Mouse (Mus musculus) neural tube, embryonic 13.5 days (tissue): Measurements from ENCODE around the gene 6030468B19Rik. TPM values are rescaled to one million over a fixed set of nuclear protein-coding genes. Genes with fewer than 3 reads are reported as not detected.
A peak's percentile ranks its signal among the peaks of the same experiment; 100 is the strongest.
"Not testable (repeated sequence)": the region's sequence is repeated elsewhere in the genome, so short reads cannot be mapped to it uniquely, and the experiment has no call there.

ENCODE experiments used
- ATAC-seq: fragments of 200-750 bp; cut with Nextera tagmentation; 2 replicates; pipeline ENCODE4 v1.8.0; 2017; ENCODE audit warnings: low read depth, mild to moderate bottlenecking, moderate TSS enrichment, moderate library complexity
- H3K27ac ChIP-seq: fragments of 300-500 bp; sonication (generic); replicated peaks from 2 replicates; pipeline ENCODE4 v1.5.1; 2015; ENCODE audit warnings: moderate library complexity, mild to moderate bottlenecking, inconsistent platforms
- H3K27me3 ChIP-seq: fragments of 300-500 bp; sonication (generic); 2 replicates; pipeline ENCODE4 v1.6.1; 2015; ENCODE audit warnings: mild to moderate bottlenecking, inconsistent platforms
- H3K36me3 ChIP-seq: fragments of 300-500 bp; sonication (generic); 2 replicates; pipeline ENCODE4 v1.6.1; 2015; ENCODE audit warnings: mild to moderate bottlenecking, inconsistent platforms
- H3K4me1 ChIP-seq: fragments of 300-500 bp; sonication (generic); replicated peaks from 2 replicates; pipeline ENCODE4 v1.6.1; 2015; ENCODE audit warnings: inconsistent platforms
- H3K4me2 ChIP-seq: fragments of 300-500 bp; sonication (generic); 2 replicates; pipeline ENCODE4 v1.6.1; 2015; ENCODE audit warnings: inconsistent platforms, mild to moderate bottlenecking, moderate library complexity
- H3K4me3 ChIP-seq: fragments of 300-500 bp; sonication (generic); 2 replicates; pipeline ENCODE4 v1.5.1; 2015; ENCODE audit warnings: mild to moderate bottlenecking, inconsistent platforms
- H3K9ac ChIP-seq: fragments of 300-500 bp; sonication (generic); 2 replicates; pipeline ENCODE4 v1.6.1; 2015; ENCODE audit warnings: moderate library complexity, mild to moderate bottlenecking, inconsistent platforms
- H3K9me3 ChIP-seq: fragments of 300-500 bp; sonication (generic); 2 replicates; pipeline ENCODE4 v1.6.1; 2016; ENCODE audit warnings: inconsistent platforms
- WGBS: fragments of 180-500 bp; shearing (Covaris S2); methylation state at CpG from one replicate; pipeline ENCODE4 v1.1.7; 2015; 5-methylcytosine and 5-hydroxymethylcytosine counted together
- polyA plus RNA-seq: library from polyadenylated mRNA; unstranded; fragments of >200 nt; fragmentation: Nextera tagmentation; extraction: Ambion mirVana; gene quantifications from 2 replicates; pipeline ENCODE4 v1.2.1, GENCODE M21; 2015

The 6030468B19Rik gene
- polyA plus RNA-seq, 1 experiment from 2014 or later = 0.18 TPM

- Histone ChIP-seq H3K36me3 (no peaks in the 10 kb centered on the region), H3K27ac (peak within 1 kb of the TSS; percentile 49), H3K4me2 (peak within 1 kb of the TSS; percentile 75), H3K4me1 (peaks cover 75% of the 10 kb centered on the region), H3K9ac (peak within 1 kb of the TSS; percentile 71), H3K4me3 (peak within 1 kb of the TSS; percentile 42), H3K27me3 (no peaks in the 10 kb centered on the region), H3K9me3 (no peaks in the 10 kb centered on the region)
- under 1% methylated on average over 34 of the region's 34 CpGs for WGBS
- ATAC-seq = peak; percentile 42; the same call in 1 of the 2 replicates
These were observed 28.1 kb downstream of the 6030468B19Rik start, which contains the start of the genes Afmid and Tk1 for GRCm38 (mm10) chr11:117825333-117826101. Gene Afmid (plus strand): TSS chr11:117825924. Gene Tk1 (minus strand): TSS chr11:117826092.

GRCm38 (mm10) chr11:117826164-117826563, 28.7 kb downstream of the 6030468B19Rik start:
- Histone ChIP-seq H3K36me3 (no peaks in the 10 kb centered on the region), H3K9ac (peak overlapping the region; percentile 71), H3K27ac (no peak overlapping the region), H3K4me3 (peak overlapping the region; percentile 42), H3K4me1 (peaks cover 80% of the 10 kb centered on the region), H3K4me2 (peak overlapping the region; percentile 75), H3K27me3 (no peaks in the 10 kb centered on the region), H3K9me3 (no peaks in the 10 kb centered on the region)
- WGBS = 16% methylated on average over 5 of the region's 5 CpGs
- no peak for ATAC-seq

GRCm38 (mm10) chr11:117826916-117827315, 29.5 kb downstream of the 6030468B19Rik start:
- Histone ChIP-seq H3K4me2 (no peak overlapping the region), H3K36me3 (no peaks in the 10 kb centered on the region), H3K9ac (no peak overlapping the region), H3K4me1 (peaks cover 81% of the 10 kb centered on the region), H3K4me3 (no peak overlapping the region), H3K27ac (no peak overlapping the region), H3K9me3 (no peaks in the 10 kb centered on the region), H3K27me3 (no peaks in the 10 kb centered on the region)
- ATAC-seq = no peak
- 74% methylated on average over 8 of the region's 8 CpGs for WGBS

- Histone ChIP-seq H3K4me2 (no peak overlapping the region), H3K9ac (no peak overlapping the region; the same call in 1 of the 2 replicates), H3K36me3 (no peaks in the 10 kb centered on the region), H3K27ac (no peak overlapping the region), H3K4me3 (no peak overlapping the region), H3K27me3 (no peaks in the 10 kb centered on the region), H3K9me3 (no peaks in the 10 kb centered on the region), H3K4me1 (peaks cover 84% of the 10 kb centered on the region)
- 57% methylated on average over 3 of the region's 3 CpGs for WGBS
- ATAC-seq = no peak
These were observed 29.9 kb downstream of the 6030468B19Rik start for GRCm38 (mm10) chr11:117827386-117827785.

GRCm38 (mm10) chr11:117828149-117828887, 30.9 kb downstream of the 6030468B19Rik start:
- H3K27ac ChIP-seq = peak overlapping the region; percentile 50; the same call in 1 of the 2 replicates

GRCm38 (mm10) chr11:117828888-117829604, 31.6 kb downstream of the 6030468B19Rik start:
- Histone ChIP-seq H3K36me3 (no peaks in the 10 kb centered on the region), H3K4me1 (peaks cover 72% of the 10 kb centered on the region), H3K27ac (peak overlapping the region; percentile 50; the same call in 1 of the 2 replicates), H3K4me2 (no peak overlapping the region), H3K9ac (0 out of 2 replicates have a peak overlapping the region, but pooled peaks have one; percentile 0), H3K9me3 (no peaks in the 10 kb centered on the region), H3K4me3 (no peak overlapping the region), H3K27me3 (no peaks in the 10 kb centered on the region)
- no peak for ATAC-seq
- WGBS = 51% methylated on average over 9 of the region's 9 CpGs

More at GRCm38 (mm10) chr11:117828149-117828887, 30.9 kb downstream of the 6030468B19Rik start:
- H3K4me1 ChIP-seq = peaks cover 79% of the 10 kb centered on the region
- WGBS = 74% methylated on average over 18 of the region's 18 CpGs
- ATAC-seq = no peak
- no peaks in the 10 kb centered on the region for H3K36me3 ChIP-seq
- H3K4me3 ChIP-seq = no peak overlapping the region
- H3K4me2 ChIP-seq = no peak overlapping the region
- H3K9ac ChIP-seq = no peak overlapping the region; the same call in none of the 2 replicates
- no peaks in the 10 kb centered on the region for H3K9me3 ChIP-seq
- no peaks in the 10 kb centered on the region for H3K27me3 ChIP-seq

- Histone ChIP-seq H3K4me3 (no peak overlapping the region), H3K4me2 (no peak overlapping the region), H3K9ac (no peak overlapping the region), H3K27me3 (no peaks in the 10 kb centered on the region), H3K9me3 (no peaks in the 10 kb centered on the region), H3K27ac (peak overlapping the region; percentile 50; the same call in 1 of the 2 replicates), H3K4me1 (peaks cover 66% of the 10 kb centered on the region), H3K36me3 (no peaks in the 10 kb centered on the region)
- ATAC-seq = no peak
- 84% methylated on average over 2 of the region's 2 CpGs for WGBS
These were observed 32.3 kb downstream of the 6030468B19Rik start for GRCm38 (mm10) chr11:117829671-117830215.

GRCm38 (mm10) chr11:117830401-117830800, 32.9 kb downstream of the 6030468B19Rik start:
- no peaks in the 10 kb centered on the region for H3K27me3 ChIP-seq
- no peaks in the 10 kb centered on the region for H3K36me3 ChIP-seq
- H3K27ac ChIP-seq = no peak overlapping the region; the same call in 1 of the 2 replicates
- no peak overlapping the region for H3K9ac ChIP-seq
- 72% methylated on average over 9 of the region's 9 CpGs for WGBS
- no peak for ATAC-seq
- H3K4me1 ChIP-seq = peaks cover 59% of the 10 kb centered on the region
- H3K4me3 ChIP-seq = no peak overlapping the region
- no peaks in the 10 kb centered on the region for H3K9me3 ChIP-seq
- no peak overlapping the region for H3K4me2 ChIP-seq

GRCm38 (mm10) chr11:117832086-117832969, 34.9 kb downstream of the 6030468B19Rik start:
- no peaks in the 10 kb centered on the region for H3K36me3 ChIP-seq
- 18% methylated on average over 28 of the region's 28 CpGs for WGBS
- H3K4me2 ChIP-seq = peak overlapping the region; percentile 58
- peaks cover 47% of the 10 kb centered on the region for H3K4me1 ChIP-seq
- ATAC-seq = peak; percentile 73
- H3K9me3 ChIP-seq = no peaks in the 10 kb centered on the region
- peak overlapping the region; percentile 39 for H3K4me3 ChIP-seq
- peak overlapping the region; percentile 52 for H3K27ac ChIP-seq
- no peaks in the 10 kb centered on the region for H3K27me3 ChIP-seq
- peak overlapping the region; percentile 59 for H3K9ac ChIP-seq

GRCm38 (mm10) chr11:117833509-117833908, 36.0 kb downstream of the 6030468B19Rik start:
- H3K9ac ChIP-seq, ATAC-seq, H3K4me2 ChIP-seq, H3K9me3 ChIP-seq, H3K27me3 ChIP-seq, H3K27ac ChIP-seq, H3K36me3 ChIP-seq, H3K4me3 ChIP-seq: not testable (repeated sequence)
- peaks cover 35% of the 10 kb centered on the region for H3K4me1 ChIP-seq
- 85% methylated on average over 4 of the region's 6 CpGs for WGBS

- H3K9ac ChIP-seq = no peak overlapping the region
- H3K27ac ChIP-seq = no peak overlapping the region
- H3K4me3 ChIP-seq = no peak overlapping the region
- H3K4me2 ChIP-seq = no peak overlapping the region
- peaks cover 30% of the 10 kb centered on the region for H3K4me1 ChIP-seq
- ATAC-seq = no peak
- 94% methylated on average over 8 of the region's 8 CpGs for WGBS
- H3K36me3 ChIP-seq = no peaks in the 10 kb centered on the region
- H3K9me3 ChIP-seq = no peaks in the 10 kb centered on the region
- H3K27me3 ChIP-seq = no peaks in the 10 kb centered on the region
These were observed 36.6 kb downstream of the 6030468B19Rik start for GRCm38 (mm10) chr11:117834086-117834485.
